Mouse (Mus musculus): ENCODE measurements at regions not wholly inside any gene's neighbourhood (a gene's known extent, or its start where the extent isn't known, plus 50 kb on each side); places are given as distances from the start of the nearest gene placed in this dataset.

DNA sequence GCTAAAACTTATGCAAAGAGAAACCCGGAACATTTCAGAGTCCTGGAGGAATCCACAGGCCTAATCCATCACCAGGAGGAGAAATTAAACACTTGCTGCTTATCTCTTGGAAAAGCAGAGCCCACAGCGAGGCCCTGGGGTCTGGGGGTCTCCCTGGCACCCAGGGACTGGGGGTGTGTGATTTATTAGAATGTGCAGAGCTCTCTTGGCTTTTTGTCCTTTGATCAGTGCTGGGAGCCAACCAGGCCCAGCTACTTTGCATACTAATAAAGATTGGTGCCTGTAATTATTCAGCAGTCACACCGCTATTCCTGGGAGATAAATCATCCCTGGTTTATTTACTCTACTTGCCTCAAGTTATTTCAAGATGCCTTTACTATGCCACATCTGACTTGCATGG, 260.0 kb upstream of the Rbfox1 start:
- TF ChIP-seq GATA4 (IDR thresholded peaks at IDR 0.05; ENCODE audit: insufficient replicate concordance, low read length) = no peak

DNA sequence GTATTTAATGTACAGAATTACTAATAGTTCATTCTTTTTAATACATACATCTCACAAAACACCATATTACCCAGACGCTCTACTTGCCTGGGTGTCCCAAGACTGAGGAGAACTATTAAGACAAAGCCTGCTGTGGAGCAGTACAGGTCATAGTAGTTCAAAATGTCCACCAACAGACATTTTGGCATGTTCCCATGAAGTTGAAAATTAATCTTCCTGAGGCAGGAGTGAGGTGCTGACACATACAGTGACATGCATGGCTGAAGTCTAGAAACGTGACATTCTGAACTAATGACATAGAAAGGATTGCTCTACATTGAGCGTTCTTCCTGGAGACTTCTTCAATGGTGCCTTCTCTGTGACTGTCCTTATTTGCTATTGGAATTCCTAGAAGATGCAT, 264.6 kb upstream of the Rbfox1 start:
- TF ChIP-seq GATA4 (IDR thresholded peaks at IDR 0.05; ENCODE audit: insufficient replicate concordance, low read length) = no peak

DNA sequence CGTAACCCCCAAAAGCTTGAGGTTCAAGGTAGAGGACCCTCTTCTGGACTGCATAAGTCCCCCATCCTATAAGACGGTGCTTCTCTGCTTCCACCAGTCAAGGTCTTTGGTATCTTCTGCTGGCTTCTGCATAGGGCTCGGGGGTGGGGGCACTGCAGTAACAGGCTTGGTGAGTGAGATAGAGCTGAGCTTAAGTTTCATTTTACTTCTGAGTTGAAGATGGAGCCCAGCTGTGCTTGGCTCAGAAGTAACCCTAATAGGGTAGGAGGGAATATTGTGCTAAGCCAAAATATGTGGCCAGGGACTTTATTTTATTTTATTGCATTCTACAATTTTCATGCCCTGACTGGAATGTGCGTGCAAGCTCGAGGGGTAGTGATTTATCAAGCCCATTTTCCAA, 268.8 kb upstream of the Rbfox1 start:
- no peak for TF ChIP-seq GATA4 (IDR thresholded peaks at IDR 0.05; ENCODE audit: insufficient replicate concordance, low read length)

DNA sequence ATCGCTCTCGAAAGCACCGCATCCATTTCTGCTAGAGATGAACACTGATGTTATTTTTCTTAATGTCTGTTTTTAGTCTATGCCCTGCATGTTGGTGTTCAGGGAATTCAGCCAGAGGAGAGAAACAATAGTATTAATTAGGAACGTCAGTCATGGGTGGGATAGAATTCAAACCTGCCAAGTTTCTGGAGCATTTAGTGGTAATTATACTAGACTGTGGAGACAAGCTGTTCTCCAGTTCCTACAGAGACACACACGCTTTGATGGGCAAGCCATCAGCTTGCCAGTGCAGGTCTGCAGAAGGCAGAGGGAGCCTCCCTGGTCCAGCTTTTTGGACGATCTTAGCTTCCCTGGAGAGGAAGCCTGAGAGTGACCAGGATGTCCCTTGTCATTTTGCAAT, 289.8 kb upstream of the Rbfox1 start:
- no peak for TF ChIP-seq GATA4 (IDR thresholded peaks at IDR 0.05; ENCODE audit: insufficient replicate concordance, low read length)

DNA sequence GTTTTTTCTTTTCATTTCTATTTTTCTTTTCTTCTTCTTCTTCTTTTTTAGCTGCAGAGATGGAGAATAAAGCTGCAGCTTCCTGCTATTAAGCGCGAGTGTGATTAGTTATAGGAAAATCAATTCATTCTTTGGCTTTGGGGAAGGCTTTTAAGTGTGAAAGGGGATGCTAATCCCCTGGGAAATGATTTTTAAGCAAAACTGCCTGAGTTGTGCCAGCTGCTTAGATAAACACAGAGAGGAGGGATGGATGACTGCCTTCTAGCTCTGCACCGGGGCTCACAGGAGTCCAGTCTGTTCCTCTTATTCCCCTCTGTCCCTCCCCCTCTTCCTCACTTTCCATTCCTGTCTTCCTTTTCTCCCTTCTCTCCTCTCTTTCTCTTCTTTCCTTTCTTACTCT, 306.8 kb upstream of the Rbfox1 start:
- TF ChIP-seq GATA4 (IDR thresholded peaks at IDR 0.05; ENCODE audit: insufficient replicate concordance, low read length) = no peak

DNA sequence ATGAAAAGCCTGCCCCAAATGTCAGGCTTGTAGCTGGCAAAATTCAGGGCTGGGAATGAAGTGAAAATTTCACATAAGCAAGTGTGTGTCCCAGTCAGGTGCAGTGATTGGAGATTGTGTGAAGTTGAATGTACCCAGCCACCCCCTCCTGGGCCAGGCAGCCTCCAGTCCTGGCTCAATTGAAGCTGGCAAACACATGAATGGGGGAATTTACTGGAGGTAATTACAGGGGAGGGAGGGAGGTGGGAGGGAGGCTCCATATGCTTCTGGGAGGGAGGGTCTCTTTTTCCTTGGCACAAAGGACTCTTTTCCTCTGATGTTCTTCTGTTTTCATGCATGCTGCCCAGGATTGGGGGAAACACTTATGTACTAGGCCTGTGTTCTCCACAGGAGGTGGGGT, 312.4 kb upstream of the Rbfox1 start:
- no peak for TF ChIP-seq GATA4 (IDR thresholded peaks at IDR 0.05; ENCODE audit: insufficient replicate concordance, low read length)

DNA sequence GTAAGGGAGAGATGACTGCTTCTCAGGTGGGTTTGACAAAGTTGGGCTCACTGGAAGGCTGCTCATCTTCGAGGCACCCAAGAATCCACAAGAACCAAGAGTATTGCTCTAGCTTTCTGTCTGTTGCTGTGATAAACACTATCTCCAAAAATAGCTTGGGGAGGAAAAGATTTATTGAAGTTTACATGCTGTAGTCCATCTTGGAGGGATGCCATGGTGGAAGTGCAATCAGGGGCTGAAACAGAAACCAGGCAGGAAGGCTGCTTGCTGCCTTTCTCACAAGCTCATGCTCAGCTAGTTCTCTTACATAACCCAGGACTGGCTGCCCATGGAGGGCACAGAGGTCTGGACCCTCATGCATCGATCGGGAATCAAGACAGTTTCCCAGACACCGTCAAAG, 314.5 kb upstream of the Rbfox1 start:
- TF ChIP-seq GATA4 (IDR thresholded peaks at IDR 0.05; ENCODE audit: insufficient replicate concordance, low read length) = no peak

DNA sequence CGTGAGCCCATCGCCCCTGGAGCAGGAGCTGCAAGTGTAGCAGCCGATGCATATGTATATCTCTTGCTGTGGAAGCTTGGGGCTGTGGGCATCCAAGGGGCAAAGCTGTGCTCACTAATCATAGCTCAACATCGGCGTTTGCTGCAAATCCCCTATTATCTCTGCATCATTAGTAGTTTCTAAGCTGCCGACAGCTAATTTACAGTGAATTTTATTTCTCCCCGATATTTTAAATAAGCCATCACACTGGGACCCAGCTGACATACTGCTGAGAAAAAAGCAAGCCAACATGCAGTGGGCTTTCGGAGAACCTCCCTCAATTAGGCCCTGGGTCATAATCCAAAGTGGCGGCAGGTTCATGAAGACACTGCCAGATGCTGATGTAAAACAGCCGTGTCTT, 313.3 kb upstream of the Eef2kmt start:
- no peak for TF ChIP-seq GATA4 (IDR thresholded peaks at IDR 0.05; ENCODE audit: insufficient replicate concordance, low read length)

DNA sequence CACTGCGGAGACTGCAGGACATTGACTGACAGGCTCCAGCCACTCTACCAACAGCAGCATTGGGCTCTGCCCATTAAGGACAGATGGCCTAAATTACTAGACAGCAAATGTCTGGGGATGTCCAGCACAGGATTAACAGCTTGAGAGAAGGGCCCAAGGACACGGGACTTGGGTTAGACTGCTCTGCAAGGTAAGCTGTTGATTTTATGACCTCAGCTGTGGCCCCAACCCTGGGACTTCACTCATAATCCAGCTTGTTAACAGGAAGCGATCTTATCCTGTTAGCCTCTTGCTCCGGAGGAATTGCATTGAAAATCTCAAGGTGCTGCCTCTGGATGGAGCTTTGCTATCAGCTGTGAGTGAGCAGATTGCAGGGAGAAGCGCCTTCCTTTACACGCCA, 293.2 kb upstream of the Eef2kmt start:
- no peak for TF ChIP-seq GATA4 (IDR thresholded peaks at IDR 0.05; ENCODE audit: insufficient replicate concordance, low read length)

DNA sequence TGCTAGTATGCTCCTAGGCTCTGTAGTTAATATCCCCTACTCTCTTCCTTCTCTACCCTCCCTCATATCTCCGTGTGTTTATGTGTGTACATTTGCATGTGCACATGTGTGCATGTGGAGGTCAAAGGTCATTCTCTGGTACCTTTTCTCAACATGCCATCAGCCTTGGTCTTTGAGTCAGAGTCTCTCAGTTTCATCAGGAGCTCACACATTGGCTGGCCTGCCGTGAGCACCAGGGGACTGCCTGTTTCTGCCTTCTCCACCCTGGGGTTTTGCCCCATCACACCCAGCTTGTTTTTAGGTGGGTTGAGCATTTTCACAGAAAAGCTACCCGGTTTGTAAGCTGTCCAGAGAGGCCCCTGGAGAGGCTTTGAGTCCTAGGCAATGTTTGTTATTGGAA, 292.8 kb upstream of the Eef2kmt start:
- no peak for TF ChIP-seq GATA4 (IDR thresholded peaks at IDR 0.05; ENCODE audit: insufficient replicate concordance, low read length)

DNA sequence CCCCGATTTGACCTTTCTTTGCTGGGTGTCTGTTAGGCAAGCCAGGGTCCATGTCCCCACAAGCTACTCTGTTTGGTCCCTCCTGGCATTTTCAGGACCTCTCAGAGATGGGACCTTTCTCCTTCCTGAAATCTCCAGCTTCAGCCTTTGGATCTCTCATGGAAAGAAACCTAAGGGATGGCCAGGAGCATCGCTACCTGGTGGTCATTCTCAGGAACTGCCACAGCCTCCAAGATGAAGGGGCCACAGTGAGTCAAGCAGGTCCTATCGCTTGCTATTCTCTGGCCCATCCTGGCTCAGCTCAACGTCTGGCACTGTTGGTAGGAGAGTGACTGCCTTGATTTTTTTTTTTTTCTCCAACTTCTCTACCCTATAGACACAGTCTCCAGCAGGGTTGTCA, 291.0 kb upstream of the Eef2kmt start:
- no peak for TF ChIP-seq GATA4 (IDR thresholded peaks at IDR 0.05; ENCODE audit: insufficient replicate concordance, low read length)

DNA sequence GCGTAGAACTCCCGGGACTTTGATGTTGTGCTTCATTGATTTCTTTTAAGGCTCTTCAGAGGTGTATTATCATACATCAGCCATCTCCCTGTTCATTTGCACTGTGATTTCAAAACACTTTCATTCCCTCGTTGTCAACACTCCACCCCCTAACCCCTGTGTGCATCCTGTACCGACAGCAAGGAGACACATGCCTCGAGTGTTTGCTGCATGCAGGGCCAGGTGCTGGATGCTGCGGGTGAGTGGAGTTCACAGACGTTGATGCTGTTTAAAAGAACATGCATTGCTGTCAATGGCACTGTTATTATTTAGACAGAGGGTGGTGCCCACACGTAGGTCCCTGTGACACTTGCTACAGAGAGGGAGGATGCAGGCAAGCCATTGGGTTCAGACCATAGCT, 290.0 kb upstream of the Eef2kmt start:
- no peak for TF ChIP-seq GATA4 (IDR thresholded peaks at IDR 0.05; ENCODE audit: insufficient replicate concordance, low read length)

DNA sequence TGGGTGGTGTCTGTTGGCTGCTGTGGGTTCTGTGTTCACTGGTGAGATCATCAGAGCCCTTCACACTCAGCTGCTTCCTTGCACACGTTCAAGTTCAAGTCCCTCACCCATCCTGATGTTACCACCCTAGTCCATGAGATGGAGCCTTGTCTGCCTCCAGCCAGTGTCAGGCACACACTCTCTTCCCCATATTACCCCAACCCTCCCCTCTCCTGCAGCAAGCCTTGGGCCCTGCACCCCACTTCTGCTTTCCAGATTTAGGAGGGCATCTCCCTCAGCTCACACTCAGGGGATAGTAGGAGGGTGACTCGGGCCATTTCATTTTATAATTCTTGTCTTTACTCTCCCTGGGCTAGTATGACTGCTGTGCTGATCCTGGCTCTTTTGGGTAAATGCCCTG, 288.7 kb upstream of the Eef2kmt start:
- no peak for TF ChIP-seq GATA4 (IDR thresholded peaks at IDR 0.05; ENCODE audit: insufficient replicate concordance, low read length)

DNA sequence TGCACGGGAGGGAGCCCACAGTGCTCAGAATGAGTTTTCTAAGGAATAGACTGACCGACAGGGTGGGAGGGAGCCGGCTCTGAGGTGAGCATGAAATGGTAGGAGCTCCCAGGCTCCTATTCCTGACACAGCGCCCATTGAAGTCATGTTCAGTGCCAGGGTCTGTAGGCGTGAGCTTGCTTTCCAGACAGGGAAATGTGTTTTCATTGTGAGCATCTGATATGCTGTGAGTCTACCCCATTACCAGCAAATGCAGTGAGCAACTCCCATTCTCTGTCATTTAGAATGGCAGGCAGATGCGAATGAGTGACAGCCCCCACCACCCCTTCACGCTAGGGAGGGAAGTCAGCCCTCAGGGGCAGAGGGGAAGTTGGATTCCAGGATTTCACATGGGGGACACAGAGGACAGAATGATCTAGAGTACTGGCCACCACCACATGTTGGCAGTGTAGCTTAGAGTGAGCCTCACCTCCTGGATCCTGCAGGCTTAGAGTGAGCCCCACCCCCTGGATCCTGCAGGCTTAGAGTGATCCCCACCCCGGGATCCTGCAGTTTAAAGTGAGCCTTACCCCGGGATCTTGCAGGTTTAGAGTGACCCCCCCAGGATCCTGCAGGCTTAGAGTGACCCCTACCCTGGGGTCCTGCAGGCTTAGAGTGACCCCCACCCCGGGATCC, 283.2 kb upstream of the Eef2kmt start:
- no peak for TF ChIP-seq GATA4 (IDR thresholded peaks at IDR 0.05; ENCODE audit: insufficient replicate concordance, low read length)

DNA sequence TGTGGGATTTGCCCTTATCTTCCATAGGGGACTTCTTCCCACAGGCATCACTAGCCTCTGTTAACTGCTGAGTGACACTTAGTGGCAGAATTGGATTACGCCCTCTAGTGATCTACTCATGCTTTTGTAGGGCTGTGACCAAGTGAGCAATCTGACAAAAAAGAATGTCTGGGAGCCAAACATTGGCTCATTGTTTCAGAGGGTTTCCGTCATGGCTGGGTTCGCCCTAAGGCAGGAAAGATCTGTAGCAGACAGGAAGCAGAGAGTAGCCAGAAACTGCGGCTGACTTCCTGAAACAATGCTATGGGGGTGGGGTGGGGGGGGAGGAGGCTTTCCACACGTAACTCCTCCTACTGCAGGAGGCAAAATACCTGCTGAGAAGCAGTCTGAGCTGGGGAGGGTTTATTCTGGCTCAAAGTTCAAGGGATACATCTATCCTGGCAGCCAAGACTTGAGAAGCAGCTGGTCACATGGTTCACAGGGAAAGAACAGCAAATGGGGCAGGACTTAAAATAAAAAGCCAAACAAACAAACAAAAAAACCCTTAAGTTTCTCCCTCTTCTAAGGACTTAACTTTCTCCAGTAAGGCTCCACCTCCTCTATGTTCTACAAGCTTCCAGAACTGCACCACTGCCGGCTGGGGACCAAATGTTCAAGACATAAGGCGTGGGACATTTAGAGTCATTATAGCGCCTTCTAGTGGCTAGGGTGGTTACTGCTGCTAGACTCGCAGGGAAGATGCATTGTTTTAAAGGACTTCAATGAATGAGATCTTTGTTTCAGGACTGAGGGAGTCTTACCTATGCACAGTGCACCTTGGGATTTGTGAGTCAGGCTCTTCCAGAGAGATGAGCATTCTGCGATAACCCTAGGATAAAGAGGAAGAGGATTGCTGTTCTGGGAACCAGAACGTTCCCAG, 281.8 kb upstream of the Eef2kmt start:
- TF ChIP-seq GATA4 (IDR thresholded peaks at IDR 0.05; ENCODE audit: insufficient replicate concordance, low read length) = no peak

DNA sequence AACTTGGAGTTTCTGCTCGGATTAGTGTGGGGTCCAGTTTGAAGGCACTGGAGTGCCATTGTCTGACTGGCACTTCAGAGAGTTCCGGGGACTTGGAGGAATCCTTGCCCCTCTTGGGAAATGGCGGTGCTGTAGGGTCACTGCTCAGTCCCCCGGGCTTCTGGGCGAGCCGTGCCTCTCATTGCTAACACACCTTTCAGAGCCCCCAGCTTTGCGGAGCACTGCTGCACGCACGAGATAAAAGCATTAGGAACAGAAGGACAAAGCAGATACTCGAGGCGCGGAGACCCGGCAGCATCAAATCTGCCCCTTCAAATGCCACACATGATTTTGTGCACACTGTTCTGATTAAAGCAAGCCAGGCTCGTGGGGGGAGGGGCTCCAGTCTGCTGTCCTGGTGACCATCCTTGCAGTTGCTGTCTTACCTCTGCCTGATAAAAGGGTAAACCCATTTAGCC, 280.8 kb upstream of the Eef2kmt start:
- no peak for TF ChIP-seq GATA4 (IDR thresholded peaks at IDR 0.05; ENCODE audit: insufficient replicate concordance, low read length)
